Mouse (Mus musculus) gastrocnemius, postnatal 25 days (tissue): Measurements from ENCODE around the gene Klk6. TPM values are rescaled to one million over a fixed set of nuclear protein-coding genes. Genes with fewer than 3 reads are reported as not detected.

ENCODE experiments used
- DNase-seq: peaks from one replicate; pipeline ENCODE4 v3.0.0; 2022
- total RNA-seq, 2 experiments: library from RNA; stranded (reverse); gene quantifications; 1 replicate in 1 of 2; 2 replicates in 1 of 2; pipeline ENCODE4 v1.2.3; 2021

Klk6 gene
- total RNA-seq, 2 experiments from 2014 or later = not detected

DNA sequence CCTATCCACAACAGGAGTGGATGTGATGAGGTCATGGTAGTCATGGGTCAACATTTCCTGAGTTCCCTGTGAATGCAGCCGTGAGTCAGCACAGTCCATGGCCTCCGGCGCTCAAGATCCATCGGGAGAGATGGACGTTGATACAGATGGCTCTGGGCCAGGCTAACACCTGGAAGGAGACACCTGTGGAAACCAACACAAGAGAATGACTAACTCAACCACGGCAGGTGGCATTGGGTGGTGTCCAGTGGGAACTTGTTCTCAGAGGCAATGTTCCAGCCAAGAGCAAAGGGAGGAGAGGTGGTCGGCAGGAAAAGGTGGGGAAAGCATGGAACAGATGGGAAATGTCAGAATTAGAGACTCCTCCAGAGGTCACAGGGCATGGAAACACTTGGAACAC is 2.7 kb upstream of the Klk6 start:
- DNase-seq = no peak

DNA sequence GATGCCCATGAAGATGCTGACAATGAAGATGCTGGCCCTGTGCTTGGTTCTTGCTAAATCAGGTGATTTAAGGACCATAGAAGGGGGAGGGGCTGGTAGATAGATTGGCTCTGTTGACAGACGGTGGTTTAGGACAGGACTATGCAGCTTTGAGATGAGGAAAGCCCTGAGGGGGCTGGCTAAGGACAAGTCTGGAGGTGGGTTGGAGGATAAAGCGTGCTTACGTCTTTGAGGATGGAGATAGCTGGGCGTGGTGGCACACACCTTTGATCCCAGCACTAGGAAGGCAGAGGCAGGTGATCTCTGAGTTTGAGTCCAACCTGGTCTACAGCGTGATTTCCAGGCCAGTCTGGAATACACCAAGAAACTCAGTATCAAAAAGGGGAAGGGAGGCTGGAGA is 1.8 kb downstream of the Klk6 start:
- DNase-seq = no peak

GRCm38 (mm10) chr7:43827706-43828105 is 3.4 kb downstream of the Klk6 start:
- DNase-seq = no peak

- DNase-seq = no peak
These were observed 4.7 kb downstream of the Klk6 start for GRCm38 (mm10) chr7:43829006-43829405.

- no peak for DNase-seq
These were observed 17.4 kb downstream of the Klk6 start, which contains the start of gene Klk5 for GRCm38 (mm10) chr7:43841701-43842100. Gene Klk5 (plus strand): TSS chr7:43841971.

DNA sequence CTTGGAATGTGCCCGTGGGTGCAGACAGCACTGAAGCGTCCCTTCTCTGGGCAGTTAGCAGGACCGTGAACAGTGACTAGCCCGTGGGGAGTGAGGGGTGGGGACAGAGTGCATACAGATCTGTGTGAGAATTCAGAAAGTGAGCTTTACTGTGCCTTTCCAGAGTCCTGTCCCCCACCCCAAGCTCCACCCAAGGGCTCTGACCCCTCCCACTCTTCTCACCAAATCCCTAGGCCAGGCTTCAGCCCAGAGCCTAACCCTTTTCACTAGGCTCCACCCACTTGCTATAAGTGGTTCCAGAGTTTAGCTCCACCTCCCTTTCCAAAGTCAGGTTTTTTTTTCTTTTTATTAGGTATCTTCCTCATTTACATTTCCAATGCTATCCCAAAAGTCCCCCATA is 19.5 kb downstream of the Klk6 start:
- DNase-seq = no peak

GRCm38 (mm10) chr7:43851616-43852015 is 27.3 kb downstream of the Klk6 start:
- no peak for DNase-seq

DNA sequence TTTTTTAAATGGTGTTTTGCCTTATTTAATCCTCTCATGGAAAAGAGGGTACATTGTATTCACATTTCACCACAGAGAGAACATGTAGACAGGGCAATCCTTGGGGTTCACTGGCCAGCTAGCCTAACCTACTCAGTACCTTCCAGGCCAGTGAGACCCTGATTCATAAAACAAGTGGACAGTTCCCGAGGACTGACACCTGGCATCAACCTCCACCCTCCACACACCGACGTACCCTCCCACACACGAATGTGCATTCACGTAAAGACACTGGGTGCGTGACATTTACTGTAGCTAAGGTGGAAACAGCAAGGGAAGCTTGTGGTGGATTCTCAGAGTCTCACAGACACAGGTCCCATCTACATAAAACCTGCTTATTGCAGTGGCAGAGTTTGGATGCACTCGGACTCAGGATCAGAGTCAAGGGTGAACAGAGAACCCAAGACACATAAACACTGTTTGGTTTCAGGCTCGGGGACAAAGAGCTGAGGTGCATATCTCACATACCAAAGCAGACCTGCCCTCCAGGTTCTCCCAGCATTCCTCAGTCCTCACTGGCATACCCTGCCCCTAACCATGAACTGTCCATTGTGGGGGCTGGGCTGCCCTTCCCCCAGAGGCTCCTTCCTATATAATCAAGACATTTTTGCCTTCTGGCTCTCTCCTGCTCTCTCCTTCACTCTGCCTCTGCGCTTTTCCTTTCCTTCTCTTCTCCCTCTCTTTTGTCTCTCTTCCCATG is 30.5 kb downstream of the Klk6 start:
- no peak for DNase-seq

GRCm38 (mm10) chr7:43855709-43856108 is 31.4 kb downstream of the Klk6 start:
- DNase-seq = no peak

- DNase-seq = no peak
These were observed 32.0 kb downstream of the Klk6 start for GRCm38 (mm10) chr7:43856307-43856706.

DNA sequence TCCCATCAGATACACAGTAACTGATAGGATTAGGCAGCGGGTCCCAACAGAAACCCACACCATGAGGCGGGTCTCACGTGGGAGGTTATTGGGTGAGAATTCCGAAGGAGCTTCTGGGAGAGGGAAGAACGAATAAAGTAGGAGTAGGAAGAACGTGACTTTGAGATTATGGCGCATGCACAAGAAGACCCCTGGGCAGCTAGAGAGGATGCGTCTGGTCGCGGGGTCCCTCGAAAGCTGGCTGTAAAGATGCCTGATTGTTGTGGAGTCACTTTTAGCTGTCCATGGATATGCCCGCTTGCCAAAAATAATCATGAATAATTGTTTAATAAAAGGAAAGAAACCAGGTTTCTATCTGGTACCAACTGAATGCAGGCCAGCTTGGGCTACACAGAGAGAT is 33.2 kb downstream of the Klk6 start:
- DNase-seq = no peak

GRCm38 (mm10) chr7:43860411-43860810 is 36.1 kb downstream of the Klk6 start:
- no peak for DNase-seq

DNA sequence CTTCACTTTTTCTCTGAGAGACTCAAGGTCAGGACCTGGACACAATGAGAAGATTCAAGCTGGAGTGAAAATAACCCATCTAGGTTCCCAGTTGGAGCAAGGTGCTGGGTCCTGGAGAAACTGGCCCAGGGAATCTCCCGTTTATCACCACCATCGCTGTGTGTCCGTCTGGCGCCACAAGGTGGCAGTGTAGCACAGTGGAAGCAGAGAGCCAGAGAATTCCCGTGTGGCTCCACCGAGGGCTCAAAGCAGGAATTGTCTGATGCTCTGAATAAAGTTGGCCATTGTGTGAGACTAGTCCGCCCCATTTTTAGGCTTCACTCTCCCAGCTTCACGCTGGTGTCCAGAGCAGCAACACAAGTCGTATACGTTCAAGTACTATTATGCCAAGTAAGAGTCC is 48.9 kb downstream of the Klk6 start:
- DNase-seq = no peak

- no peak for DNase-seq
These were observed 49.4 kb downstream of the Klk6 start for GRCm38 (mm10) chr7:43873674-43874073.

- DNase-seq = no peak
These were observed 50.6 kb downstream of the Klk6 start for GRCm38 (mm10) chr7:43874868-43875375.

- DNase-seq = no peak
These were observed 52.1 kb downstream of the Klk6 start for GRCm38 (mm10) chr7:43876444-43876843.

GRCm38 (mm10) chr7:43878281-43878680 is 54.0 kb downstream of the Klk6 start:
- no peak for DNase-seq

DNA sequence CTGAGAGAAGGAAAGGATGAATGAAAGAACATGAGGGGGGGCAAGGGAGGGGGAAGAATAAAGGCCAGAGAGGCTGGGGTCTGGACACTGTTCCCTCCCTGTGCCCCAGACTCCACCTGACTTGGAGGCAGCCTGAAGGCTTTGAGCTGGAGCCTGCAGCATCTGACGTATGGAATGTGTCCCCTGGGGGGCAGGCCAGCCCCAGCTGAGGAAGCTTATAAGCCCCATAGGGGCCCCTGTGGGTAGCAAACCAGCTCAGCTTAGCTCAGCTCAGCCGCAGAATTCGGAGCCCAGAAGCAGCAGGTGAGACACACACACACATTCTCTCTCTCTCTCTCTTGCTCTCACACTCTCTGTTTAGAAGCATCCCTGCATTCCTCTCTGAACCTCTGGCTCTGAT is 56.6 kb downstream of the Klk6 start, which contains the start of gene Klk4:
Gene Klk4 (plus strand): TSS at position 249 of the 400 bp plus-strand sequence.
- DNase-seq = no peak

Other genes with a start within 250 kb of the Klk6 start
- gene Zfp719, start 244.9 kb upstream of the Klk6 start, total RNA-seq = 1 to 10 TPM; 3.5 to 3.6 TPM
- not detected for gene Zfp819, start 217.3 kb upstream of the Klk6 start, total RNA-seq
- gene Ceacam18, start 189.8 kb upstream of the Klk6 start, total RNA-seq = not detected
- gene Siglece, start 164.3 kb upstream of the Klk6 start, total RNA-seq = under 1 TPM; 0.31 to 0.32 TPM
- 1 to 10 TPM; 2.1 to 2.3 TPM for gene Ctu1, start 152.5 kb upstream of the Klk6 start, total RNA-seq
- not detected for gene Klk14, start 134.1 kb upstream of the Klk6 start, total RNA-seq
- not detected for gene Klk13, start 111.9 kb upstream of the Klk6 start, total RNA-seq
- gene Klk12, start 55.6 kb upstream of the Klk6 start, total RNA-seq = not detected
- gene Klk11, start 49.9 kb upstream of the Klk6 start, total RNA-seq = not detected
- gene Klk10, start 43.5 kb upstream of the Klk6 start, total RNA-seq = 1 to 10 TPM in 1 of 2 experiments, under 1 TPM in 1; 0.79 to 1.2 TPM
- gene Klk9, start 32.6 kb upstream of the Klk6 start, total RNA-seq = not detected
- gene Klk8, start 26.9 kb upstream of the Klk6 start, total RNA-seq = 1 to 10 TPM; 2.1 to 2.9 TPM
- not detected for gene Klk7, start 13.2 kb upstream of the Klk6 start, total RNA-seq
- gene Klk5, start 17.5 kb downstream of the Klk6 start, total RNA-seq = not detected
- not detected for gene Klk4, start 56.7 kb downstream of the Klk6 start, total RNA-seq
- not detected for gene Klk15, start 109.2 kb downstream of the Klk6 start, total RNA-seq
- gene Klk1b8, start 126.2 kb downstream of the Klk6 start, total RNA-seq = not detected
- gene Klk1b1, start 142.3 kb downstream of the Klk6 start, total RNA-seq = not detected
- not detected for gene Klk1b9, start 151.6 kb downstream of the Klk6 start, total RNA-seq
- gene Klk1b11, start 171.4 kb downstream of the Klk6 start, total RNA-seq = not detected
- under 1 TPM; 0.19 to 0.26 TPM for gene Klk1b26, start 187.7 kb downstream of the Klk6 start, total RNA-seq
- gene Klk1b27, start 227.8 kb downstream of the Klk6 start, total RNA-seq = not detected